Mouse (Mus musculus): ENCODE results near the gene Qsox1. TPM values are rescaled to one million over a fixed set of nuclear protein-coding genes. Genes with fewer than 3 reads are reported as not detected.

Qsox1 gene
- polyA plus RNA-seq, 1 experiment from 2014 or later = 28.5 TPM

GRCm38 (mm10) chr1:155805607-155806006, 7.1 kb downstream of the Qsox1 start:
- Histone ChIP-seq H3K27me3 (ENCODE audit: insufficient read depth, low read length) (no peaks in the 10 kb centered on the region), H3K27ac (no peak overlapping the region), H3K9me3 (replicated peaks; ENCODE audit: low read length) (no peaks in the 10 kb centered on the region), H3K4me3 (replicated peaks; ENCODE audit: low read depth, low read length) (no peak overlapping the region), H3K4me2 (ENCODE audit: low read length) (no peak overlapping the region), H3K4me1 (replicated peaks; ENCODE audit: insufficient read depth, low read length) (no peaks in the 10 kb centered on the region), H3K9ac (ENCODE audit: low read depth, low read length) (no peak overlapping the region), H3K36me3 (ENCODE audit: insufficient read depth, low read length) (peaks cover 8% of the 10 kb centered on the region; the same call in 1 of the 2 replicates)
- no peak for DNase-seq (ENCODE audit: low spot score)
- no peak for TF ChIP-seq CTCF (IDR thresholded peaks at IDR 0.05; ENCODE audit: low read depth)
- 85% methylated on average over 9 of the region's 9 CpGs for WGBS
- no peak for ATAC-seq (replicated peaks; ENCODE audit: low FRiP score, low read depth)

GRCm38 (mm10) chr1:155801014-155801991, 11.4 kb downstream of the Qsox1 start:
- Histone ChIP-seq H3K27me3 (ENCODE audit: insufficient read depth, low read length) (no peaks in the 10 kb centered on the region), H3K4me2 (ENCODE audit: low read length) (no peak overlapping the region), H3K36me3 (ENCODE audit: insufficient read depth, low read length) (peaks cover 11% of the 10 kb centered on the region; the same call in 1 of the 2 replicates), H3K9ac (ENCODE audit: low read depth, low read length) (no peak overlapping the region), H3K27ac (no peak overlapping the region), H3K4me1 (replicated peaks; ENCODE audit: insufficient read depth, low read length) (no peaks in the 10 kb centered on the region), H3K9me3 (replicated peaks; ENCODE audit: low read length) (no peaks in the 10 kb centered on the region), H3K4me3 (replicated peaks; ENCODE audit: low read depth, low read length) (no peak overlapping the region)
- WGBS = 67% methylated on average over 11 of the region's 11 CpGs
- peak; percentile 18; the same call in 1 of the 2 replicates for TF ChIP-seq CTCF (IDR thresholded peaks at IDR 0.05; ENCODE audit: low read depth)
- DNase-seq (ENCODE audit: low spot score) (no peak), ATAC-seq (replicated peaks; ENCODE audit: low FRiP score, low read depth) (no peak)

DNA sequence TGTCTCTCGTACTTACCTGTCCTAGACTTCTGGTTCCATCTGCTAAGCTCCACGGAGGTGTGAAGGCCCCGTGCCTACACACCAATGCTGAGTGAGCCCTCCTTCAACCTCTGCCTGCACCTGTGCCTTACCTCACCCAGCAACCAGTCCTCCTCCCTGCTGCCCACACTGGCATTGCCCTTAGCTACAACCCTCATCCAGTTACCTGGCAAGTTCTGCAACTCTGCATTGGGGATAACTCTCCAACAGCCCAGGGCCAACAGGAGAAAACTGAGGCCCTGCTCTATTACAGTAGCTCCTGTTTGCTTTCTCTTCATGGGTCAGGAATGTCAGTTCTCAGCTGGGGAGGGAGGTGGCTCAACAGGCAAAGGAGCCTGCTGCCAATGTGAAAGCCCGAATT, 14.7 kb downstream of the Qsox1 start:
- DNase-seq (ENCODE audit: low spot score) (no peak), ATAC-seq (replicated peaks; ENCODE audit: low FRiP score, low read depth) (no peak)
- Histone ChIP-seq H3K4me1 (replicated peaks; ENCODE audit: insufficient read depth, low read length) (no peaks in the 10 kb centered on the region), H3K4me2 (ENCODE audit: low read length) (no peak overlapping the region), H3K27ac (no peak overlapping the region), H3K36me3 (ENCODE audit: insufficient read depth, low read length) (peaks cover 22% of the 10 kb centered on the region; the same call in 1 of the 2 replicates), H3K9me3 (replicated peaks; ENCODE audit: low read length) (no peaks in the 10 kb centered on the region), H3K9ac (ENCODE audit: low read depth, low read length) (no peak overlapping the region), H3K4me3 (replicated peaks; ENCODE audit: low read depth, low read length) (no peak overlapping the region), H3K27me3 (ENCODE audit: insufficient read depth, low read length) (no peaks in the 10 kb centered on the region)
- TF ChIP-seq CTCF (IDR thresholded peaks at IDR 0.05; ENCODE audit: low read depth) = no peak
- WGBS = 91% methylated on average over 4 of the region's 4 CpGs

DNA sequence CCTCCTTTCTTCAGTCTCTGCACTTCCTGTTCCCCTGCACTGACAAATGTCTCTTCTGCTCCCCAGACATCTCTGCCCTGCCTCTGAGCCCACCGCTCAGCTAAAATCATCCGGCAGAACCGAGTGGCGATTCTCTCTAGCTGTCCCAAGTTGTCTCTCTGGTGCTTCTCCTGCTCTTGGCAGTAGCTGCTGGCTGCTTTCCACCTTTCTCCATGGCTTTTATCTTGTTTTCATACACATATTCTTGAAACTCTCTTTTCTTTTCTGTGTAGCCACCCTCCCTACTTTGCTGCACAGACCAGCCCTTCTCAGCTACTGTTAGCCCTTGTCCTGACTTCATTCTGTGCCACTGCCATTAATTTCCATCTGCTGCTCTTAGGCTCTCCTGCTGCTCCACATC, 15.3 kb downstream of the Qsox1 start:
- no peaks in the 10 kb centered on the region for H3K4me1 ChIP-seq (replicated peaks; ENCODE audit: insufficient read depth, low read length)
- H3K27ac ChIP-seq = no peak overlapping the region
- TF ChIP-seq CTCF (IDR thresholded peaks at IDR 0.05; ENCODE audit: low read depth) = no peak
- no peak overlapping the region for H3K4me2 ChIP-seq (ENCODE audit: low read length)
- peaks cover 26% of the 10 kb centered on the region; the same call in 1 of the 2 replicates for H3K36me3 ChIP-seq (ENCODE audit: insufficient read depth, low read length)
- H3K4me3 ChIP-seq (replicated peaks; ENCODE audit: low read depth, low read length) = no peak overlapping the region
- H3K27me3 ChIP-seq (ENCODE audit: insufficient read depth, low read length) = no peaks in the 10 kb centered on the region
- ATAC-seq (replicated peaks; ENCODE audit: low FRiP score, low read depth) (no peak), DNase-seq (ENCODE audit: low spot score) (no peak)
- no peaks in the 10 kb centered on the region for H3K9me3 ChIP-seq (replicated peaks; ENCODE audit: low read length)
- 73% methylated on average over 4 of the region's 4 CpGs for WGBS
- no peak overlapping the region for H3K9ac ChIP-seq (ENCODE audit: low read depth, low read length)

- peaks cover 26% of the 10 kb centered on the region; the same call in 1 of the 2 replicates for H3K36me3 ChIP-seq (ENCODE audit: insufficient read depth, low read length)
- DNase-seq (ENCODE audit: low spot score) (no peak), ATAC-seq (replicated peaks; ENCODE audit: low FRiP score, low read depth) (no peak)
- H3K27ac ChIP-seq = no peak overlapping the region
- H3K4me2 ChIP-seq (ENCODE audit: low read length) = no peak overlapping the region
- no peaks in the 10 kb centered on the region for H3K4me1 ChIP-seq (replicated peaks; ENCODE audit: insufficient read depth, low read length)
- WGBS = 77% methylated on average over 11 of the region's 11 CpGs
- TF ChIP-seq CTCF (IDR thresholded peaks at IDR 0.05; ENCODE audit: low read depth) = no peak
- no peak overlapping the region for H3K9ac ChIP-seq (ENCODE audit: low read depth, low read length)
- no peak overlapping the region for H3K4me3 ChIP-seq (replicated peaks; ENCODE audit: low read depth, low read length)
- H3K9me3 ChIP-seq (replicated peaks; ENCODE audit: low read length) = no peaks in the 10 kb centered on the region
- no peaks in the 10 kb centered on the region for H3K27me3 ChIP-seq (ENCODE audit: insufficient read depth, low read length)
These were observed 15.8 kb downstream of the Qsox1 start for GRCm38 (mm10) chr1:155796757-155797405.

DNA sequence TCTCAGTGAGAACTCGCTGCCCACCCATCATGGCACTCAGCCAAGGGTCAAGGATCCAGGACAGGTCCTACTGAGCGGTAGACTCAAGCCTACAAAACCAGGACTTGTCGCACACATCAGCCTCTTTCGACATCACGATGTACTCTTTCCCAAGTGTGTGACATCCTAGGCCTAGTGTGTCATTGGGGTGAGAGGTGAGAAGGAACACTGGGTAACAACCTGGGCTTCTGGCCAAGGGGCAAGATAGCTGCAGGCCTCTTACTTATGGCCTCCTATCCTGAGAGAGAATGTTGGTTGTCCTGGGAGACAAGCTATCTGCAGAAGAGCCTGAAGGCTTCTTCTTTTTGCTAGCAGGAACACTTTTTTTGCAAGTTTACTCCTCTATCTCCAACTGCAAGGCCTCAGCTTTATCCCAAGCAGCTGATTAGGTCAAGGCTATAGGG, 16.9 kb downstream of the Qsox1 start:
- H3K4me3 ChIP-seq (replicated peaks; ENCODE audit: low read depth, low read length) = no peak overlapping the region

More for the DNA sequence above, 16.9 kb downstream of the Qsox1 start:
- 0 out of 2 replicates have a peak, but pooled peaks cover 26% of the 10 kb centered on the region for H3K36me3 ChIP-seq (ENCODE audit: insufficient read depth, low read length)
- H3K9ac ChIP-seq (ENCODE audit: low read depth, low read length) = no peak overlapping the region
- no peaks in the 10 kb centered on the region for H3K4me1 ChIP-seq (replicated peaks; ENCODE audit: insufficient read depth, low read length)
- no peaks in the 10 kb centered on the region for H3K9me3 ChIP-seq (replicated peaks; ENCODE audit: low read length)
- DNase-seq (ENCODE audit: low spot score) (no peak), ATAC-seq (replicated peaks; ENCODE audit: low FRiP score, low read depth) (no peak)
- H3K4me2 ChIP-seq (ENCODE audit: low read length) = no peak overlapping the region
- no peak for TF ChIP-seq CTCF (IDR thresholded peaks at IDR 0.05; ENCODE audit: low read depth)
- H3K27ac ChIP-seq = no peak overlapping the region
- WGBS = 99% methylated on average over 5 of the region's 5 CpGs
- H3K27me3 ChIP-seq (ENCODE audit: insufficient read depth, low read length) = no peaks in the 10 kb centered on the region
